22 mouse cellular contexts compared by ENCODE assay signal in genomic region chr9:54919946-54920345, GRCm38 (mm10). TPM values are rescaled to one million over a fixed set of nuclear protein-coding genes. Genes with fewer than 3 reads are reported as not detected.
A peak's percentile ranks its signal among the peaks of the same experiment; 100 is the strongest.
DNase-seq lines count a peak whose midpoint lies in the region; ATAC-seq and TF ChIP-seq lines count a peak whose summit lies in the region.
"Had no signal": no experiment of that assay in that cellular context is flagged by ENCODE, and none has a peak within 500 bp of the region (broad histone marks: within the 10 kb centered on the region; RNA-seq: fewer than 3 reads in every experiment).

No protein-coding gene starts in this region.

- H3K79me2 ChIP-seq in liver, adult 2 months (ENCODE audit: control insufficient read depth, insufficient read depth, low read length): peaks cover 4% of the 10 kb centered on the region; the same call in 1 of the 2 replicates

- H3K27me3 ChIP-seq in liver, adult 2 months (ENCODE audit: control insufficient read depth, insufficient read depth, low read length): no peaks in the 10 kb centered on the region
- 0 out of 2 replicates have a peak, but pooled peaks cover 2% of the 10 kb centered on the region for H3K27me3 ChIP-seq in liver, embryonic 11.5 days (replicated peaks; ENCODE audit: control insufficient read depth, insufficient read depth, low read length)
- H3K27me3 ChIP-seq: forebrain, embryonic 13.5 days; heart, embryonic 13.5 days; hindbrain, embryonic 12.5 days had no signal

- ATAC-seq in liver, embryonic 11.5 days (replicated peaks; ENCODE audit: low FRiP score): no peak
- ATAC-seq: CD4-positive, CD25-positive, alpha-beta regulatory T cell, adult 4 months; forebrain, embryonic 13.5 days; forebrain, postnatal 0 days had no signal

- no peak for TF ChIP-seq POLR2A in liver, adult 2 months (IDR thresholded peaks at IDR 0.05; ENCODE audit: extremely low read depth, insufficient read depth, low read length)

- H3K9me3 ChIP-seq in liver, embryonic 11.5 days (ENCODE audit: control insufficient read depth, low read length): peaks cover 3% of the 10 kb centered on the region; the same call in 1 of the 2 replicates
- H3K9me3 ChIP-seq: forebrain, embryonic 13.5 days; hindbrain, embryonic 12.5 days had no signal

- no peak overlapping the region for H3K9ac ChIP-seq in liver, adult 2 months (ENCODE audit: low read depth, low read length)
- no peak overlapping the region for H3K9ac ChIP-seq in liver, embryonic 11.5 days (ENCODE audit: low read depth, low read length)
- H3K9ac ChIP-seq: forebrain, embryonic 13.5 days; forebrain, postnatal 0 days; heart, embryonic 13.5 days; hindbrain, embryonic 12.5 days had no signal

- peak; percentile 85 for DNase-seq in heart, adult 11 months
- DNase-seq in heart, postnatal 4 days: no peak
- peak; percentile 27 for DNase-seq in liver, adult 2 months (ENCODE audit: extremely low read depth, low read depth, low spot score)
- DNase-seq in liver, embryonic 11.5 days (ENCODE audit: low spot score): no peak
- DNase-seq in kidney, postnatal 25 days: peak; percentile 64 to 85
- no peak for DNase-seq in cerebellum, postnatal 14 days
- no peak for DNase-seq in adrenal gland, adult 8-10 months
- DNase-seq: adrenal gland, postnatal 14 days; B cell, adult 2 months; cerebellum, adult 11-12 months; cerebellum, adult 9-10 months; forebrain, postnatal 0 days; gastrocnemius, adult 2 months; gastrocnemius, postnatal 25 days; heart, postnatal 36 days had no signal

- WGBS in liver, adult 2 months: 66% methylated on average over 4 of the region's 4 CpGs
- WGBS in liver, embryonic 11.5 days: 57% methylated on average over 4 of the region's 4 CpGs

- peaks cover 14% of the 10 kb centered on the region for H3K36me3 ChIP-seq in liver, adult 2 months (ENCODE audit: control insufficient read depth, insufficient read depth, low read length)
- no peaks in the 10 kb centered on the region for H3K36me3 ChIP-seq in liver, embryonic 11.5 days (ENCODE audit: control insufficient read depth, insufficient read depth, low read length)
- H3K36me3 ChIP-seq: G1E had no signal

- H3K27ac ChIP-seq in liver, adult 2 months (replicated peaks; ENCODE audit: insufficient read depth, low read depth, low read length): peak overlapping the region; percentile 1; the same call in 1 of the 2 replicates
- H3K27ac ChIP-seq in liver, embryonic 11.5 days (ENCODE audit: low read depth, low read length): no peak overlapping the region
- H3K27ac ChIP-seq: embryonic facial prominence, embryonic 10.5 days; forebrain, embryonic 13.5 days; gastrocnemius, adult 2 months; heart, embryonic 13.5 days; hindbrain, embryonic 12.5 days had no signal

- no peak overlapping the region for H3K4me3 ChIP-seq in liver, adult 2 months (ENCODE audit: insufficient read depth, low read depth, low read length)
- H3K4me3 ChIP-seq in liver, embryonic 11.5 days (ENCODE audit: low read depth, low read length): no peak overlapping the region
- H3K4me3 ChIP-seq: embryonic facial prominence, embryonic 10.5 days; forebrain, embryonic 13.5 days; gastrocnemius, adult 2 months; heart, embryonic 13.5 days; hindbrain, embryonic 12.5 days had no signal

- no peak overlapping the region for H3K4me2 ChIP-seq in liver, embryonic 11.5 days
- H3K4me2 ChIP-seq: forebrain, embryonic 13.5 days; heart, embryonic 13.5 days; hindbrain, embryonic 12.5 days had no signal

- peaks cover 9% of the 10 kb centered on the region for H3K4me1 ChIP-seq in liver, adult 2 months (ENCODE audit: control insufficient read depth, insufficient read depth, low read length)
- 0 out of 2 replicates have a peak, but pooled peaks cover 4% of the 10 kb centered on the region for H3K4me1 ChIP-seq in liver, embryonic 11.5 days (replicated peaks; ENCODE audit: control insufficient read depth, insufficient read depth, low read length)

- no peak for TF ChIP-seq CTCF in liver, adult 2 months (IDR thresholded peaks at IDR 0.05; ENCODE audit: low read depth, low read length)

RNA-seq across cellular contexts. Expression of gene Hykk, which starts 2.9 kb away (rescaled TPM):
- 1 to 10 TPM; 1.9 to 2.2 TPM for total RNA-seq in heart, postnatal 4 days (2021)
- 67.9 and 68.5 TPM in 2 replicates for total RNA-seq in liver, adult 2 months (2014; rRNA removed)
- 8.7 and 12.1 TPM in 2 replicates for polyA plus RNA-seq in liver, adult 2 months (2012; rRNA removed)
- polyA plus RNA-seq in liver, embryonic 11.5 days (2014; fragmentation: Nextera tagmentation; extraction: Ambion mirVana): 1.9 and 2.3 TPM in 2 replicates
- 1 to 10 TPM; 2.3 to 4.5 (median 3.0) TPM for total RNA-seq in adrenal gland, adult 8-10 months (2022)
- total RNA-seq: granulocyte monocyte progenitor cell, adult 5-6 weeks had no signal
- polyA plus RNA-seq: G1E had no signal

RNA-seq across cellular contexts. Expression of gene Psma4, which starts 30.6 kb away (rescaled TPM):
- 100 to 1,000 TPM; 158 to 161 TPM for total RNA-seq in heart, postnatal 4 days (2021)
- 166 and 211 TPM in 2 replicates for total RNA-seq in liver, adult 2 months (2014; rRNA removed)
- polyA plus RNA-seq in liver, adult 2 months (2012; rRNA removed): 84.5 and 88.1 TPM in 2 replicates
- polyA plus RNA-seq in liver, embryonic 11.5 days (2014; fragmentation: Nextera tagmentation; extraction: Ambion mirVana): 326 and 329 TPM in 2 replicates
- 100 to 1,000 TPM; 144 to 175 (median 159) TPM for total RNA-seq in adrenal gland, adult 8-10 months (2022)

RNA-seq across cellular contexts. Expression of gene AY074887, which starts 30.9 kb away (rescaled TPM):
- not detected for total RNA-seq in heart, postnatal 4 days (2021)
- not detected in 2 replicates for total RNA-seq in liver, adult 2 months (2014; rRNA removed)
- not detected in 2 replicates for polyA plus RNA-seq in liver, adult 2 months (2012; rRNA removed)
- polyA plus RNA-seq in liver, embryonic 11.5 days (2014; fragmentation: Nextera tagmentation; extraction: Ambion mirVana): 0.91 and 1.3 TPM in 2 replicates
- total RNA-seq in adrenal gland, adult 8-10 months (2022): not detected
- total RNA-seq: adrenal gland, postnatal 14 days; forebrain, postnatal 0 days; G1E; gastrocnemius, adult 2 months; gastrocnemius, postnatal 25 days; granulocyte monocyte progenitor cell, adult 5-6 weeks; heart, postnatal 36 days had no signal
- polyA plus RNA-seq: CD4-positive, CD25-positive, alpha-beta regulatory T cell, adult 4 months; G1E had no signal

RNA-seq across cellular contexts. Expression of gene Ireb2, which starts 56.4 kb away (rescaled TPM):
- total RNA-seq in heart, postnatal 4 days (2021): 10 to 100 TPM; 47.3 to 48.2 TPM
- total RNA-seq in liver, adult 2 months (2014; rRNA removed): 53.8 and 58.7 TPM in 2 replicates
- 7.1 and 7.7 TPM in 2 replicates for polyA plus RNA-seq in liver, adult 2 months (2012; rRNA removed)
- polyA plus RNA-seq in liver, embryonic 11.5 days (2014; fragmentation: Nextera tagmentation; extraction: Ambion mirVana): 31.3 TPM in 2 replicates
- total RNA-seq in adrenal gland, adult 8-10 months (2022): 10 to 100 TPM; 44.2 to 48.8 (median 47.7) TPM

Comparison
In these comparisons a context has a peak if more than half of its experiments do, and no peak if none do; other contexts are left out.
1. DNase-seq: peak in heart, adult 11 months (single experiment), liver, adult 2 months (single experiment) and kidney, postnatal 25 days (2 of 2); none in heart, postnatal 4 days (single experiment), liver, embryonic 11.5 days (single experiment), cerebellum, postnatal 14 days (0 of 2) and adrenal gland, adult 8-10 months (single experiment).
2. RNA of gene Hykk, which starts 2.9 kb away (total RNA-seq): 67.9 to 68.5 TPM in liver, adult 2 months; 2.3 to 4.5 TPM in adrenal gland, adult 8-10 months and 1.9 to 2.2 TPM in heart, postnatal 4 days; every median in the first group is over 10 times any median in the second.